Mouse (Mus musculus): ENCODE measurements at regions not wholly inside any gene's neighbourhood (a gene's known extent, or its start where the extent isn't known, plus 50 kb on each side); places are given as distances from the start of the nearest gene placed in this dataset.

- no peak for DNase-seq
Measured at GRCm38 (mm10) chr8:92732229-92732628, 58.1 kb downstream of the Irx6 start.

GRCm38 (mm10) chr8:92735646-92736045 lies 61.6 kb downstream of the Irx6 start:
- DNase-seq, result no peak

GRCm38 (mm10) chr8:92738080-92738479 lies 64.0 kb downstream of the Irx6 start:
- no peak for DNase-seq

- DNase-seq, result no peak
Measured at GRCm38 (mm10) chr8:92740286-92740808, 66.3 kb downstream of the Irx6 start.

GRCm38 (mm10) chr8:92741836-92742235 lies 67.7 kb downstream of the Irx6 start:
- no peak for DNase-seq

GRCm38 (mm10) chr8:92743108-92743507 lies 69.0 kb downstream of the Irx6 start:
- no peak for DNase-seq

GRCm38 (mm10) chr8:92747086-92747485 lies 73.0 kb downstream of the Irx6 start:
- no peak for DNase-seq

- DNase-seq, result no peak
Measured at GRCm38 (mm10) chr8:92747951-92748350, 73.9 kb downstream of the Irx6 start.

- no peak for DNase-seq
Measured at GRCm38 (mm10) chr8:92759848-92760247, 67.2 kb upstream of the Mmp2 start.

- DNase-seq, result no peak
Measured at GRCm38 (mm10) chr8:92760933-92761332, 66.2 kb upstream of the Mmp2 start.

GRCm38 (mm10) chr8:92761959-92762600 lies 65.0 kb upstream of the Mmp2 start:
- no peak for DNase-seq

GRCm38 (mm10) chr8:92771856-92772650 lies 55.0 kb upstream of the Mmp2 start:
- peak; percentile 25 for DNase-seq

GRCm38 (mm10) chr8:92772826-92773225 lies 54.3 kb upstream of the Mmp2 start:
- no peak for DNase-seq

GRCm38 (mm10) chr8:92775186-92775585 lies 51.9 kb upstream of the Mmp2 start:
- no peak for DNase-seq

GRCm38 (mm10) chr8:92777106-92777505 lies 50.0 kb upstream of the Mmp2 start:
- no peak for DNase-seq

All from adrenal gland, adult 2 months (tissue).